Mouse (Mus musculus) intestine, postnatal 0 days (tissue): ENCODE measurements around the gene Cul3. TPM values are rescaled to one million over a fixed set of nuclear protein-coding genes. Genes with fewer than 3 reads are reported as not detected.

Experiments used
- ATAC-seq: fragments of 200-750 bp; cut with Nextera tagmentation; 2 replicates; pipeline ENCODE4 v1.8.0; 2017; ENCODE audit warnings: mild to moderate bottlenecking, moderate TSS enrichment, moderate library complexity
- H3K27ac ChIP-seq: fragments of 300-500 bp; sonication (generic); 2 replicates; pipeline ENCODE4 v1.5.1; 2014; ENCODE audit warnings: mild to moderate bottlenecking, low read depth, low read length, moderate library complexity
- H3K27me3 ChIP-seq: fragments of 300-500 bp; sonication (generic); replicated peaks from 2 replicates; pipeline ENCODE4 v1.6.1; 2014; ENCODE audit warnings: low read length, mixed read lengths; ENCODE audit not compliant: control insufficient read depth, insufficient read depth
- H3K36me3 ChIP-seq: fragments of 300-500 bp; sonication (generic); 2 replicates; pipeline ENCODE4 v1.6.1; 2014; ENCODE audit warnings: mild to moderate bottlenecking, moderate library complexity; ENCODE audit not compliant: control insufficient read depth, insufficient read depth
- H3K4me1 ChIP-seq: fragments of 300-500 bp; sonication (generic); replicated peaks from 2 replicates; pipeline ENCODE4 v1.6.1; 2014; ENCODE audit warnings: antibody characterized with exemption, low read length, mixed read lengths; ENCODE audit not compliant: control insufficient read depth, insufficient read depth
- H3K4me2 ChIP-seq: fragments of 300-500 bp; sonication (generic); replicated peaks from 2 replicates; pipeline ENCODE4 v1.6.1; 2014; ENCODE audit warnings: low read depth, mild to moderate bottlenecking, moderate library complexity
- H3K4me3 ChIP-seq: fragments of 300-500 bp; sonication (generic); 2 replicates; pipeline ENCODE4 v1.5.1; 2014; ENCODE audit warnings: low read depth, low read length
- H3K9ac ChIP-seq: fragments of 300-500 bp; sonication (generic); 2 replicates; pipeline ENCODE4 v1.6.1; 2014; ENCODE audit warnings: mild to moderate bottlenecking, low read depth, low read length
- H3K9me3 ChIP-seq: fragments of 300-500 bp; sonication (generic); 2 replicates; pipeline ENCODE4 v1.6.1; 2016; ENCODE audit warnings: mixed run types; ENCODE audit not compliant: control insufficient read depth
- CTCF ChIP-seq: sonication (generic); IDR thresholded peaks from 2 replicates; pipeline ENCODE4 v1.5.1; 2016; ENCODE audit warnings: low read depth, mild to moderate bottlenecking, control low read depth, antibody characterized with exemption, moderate library complexity
- WGBS: fragments of 180-500 bp; shearing (Covaris S2); extraction: QIAGEN DNeasy Blood & Tissue Kit; methylation state at CpG from one replicate; pipeline ENCODE4 v1.1.7; 2014; 5-methylcytosine and 5-hydroxymethylcytosine counted together
- polyA plus RNA-seq: library from polyadenylated mRNA; unstranded; fragments of >200 nt; fragmentation: Nextera tagmentation; extraction: Ambion mirVana; gene quantifications from 2 replicates; pipeline ENCODE4 v1.2.1, GENCODE M21; 2015

The Cul3 gene
- polyA plus RNA-seq, 1 experiment from 2014 or later: 31.8 TPM

GRCm38 (mm10) chr1:80236951-80237702 is 103.2 kb downstream of the Cul3 start:
- Histone ChIP-seq H3K4me1 (no peaks in the 10 kb centered on the region), H3K4me2 (no peak overlapping the region), H3K4me3 (no peak overlapping the region), H3K27me3 (no peaks in the 10 kb centered on the region), H3K36me3 (no peaks in the 10 kb centered on the region), H3K9ac (no peak overlapping the region), H3K27ac (no peak overlapping the region), H3K9me3 (no peaks in the 10 kb centered on the region)
- WGBS: 69% methylated on average over 11 of the region's 11 CpGs
- no peak for ATAC-seq
- no peak for TF ChIP-seq CTCF

- no peak overlapping the region for H3K27ac ChIP-seq
- H3K4me2 ChIP-seq: no peak overlapping the region
- H3K36me3 ChIP-seq: no peaks in the 10 kb centered on the region
- H3K27me3 ChIP-seq: no peaks in the 10 kb centered on the region
- H3K4me3 ChIP-seq: no peak overlapping the region
- no peak for TF ChIP-seq CTCF
- no peaks in the 10 kb centered on the region for H3K4me1 ChIP-seq
- ATAC-seq: no peak
- no peaks in the 10 kb centered on the region for H3K9me3 ChIP-seq
- 35% methylated on average over 1 of the region's 1 CpGs for WGBS
- H3K9ac ChIP-seq: no peak overlapping the region
These were observed 104.2 kb downstream of the Cul3 start for GRCm38 (mm10) chr1:80236126-80236525.

GRCm38 (mm10) chr1:80230612-80231011 is 109.7 kb downstream of the Cul3 start:
- no peaks in the 10 kb centered on the region for H3K9me3 ChIP-seq
- no peaks in the 10 kb centered on the region for H3K27me3 ChIP-seq
- H3K4me3 ChIP-seq: no peak overlapping the region
- ATAC-seq: no peak
- 64% methylated on average over 1 of the region's 1 CpGs for WGBS
- H3K4me1 ChIP-seq: no peaks in the 10 kb centered on the region
- no peak overlapping the region for H3K9ac ChIP-seq
- H3K36me3 ChIP-seq: no peaks in the 10 kb centered on the region
- peak; percentile 40 for TF ChIP-seq CTCF
- no peak overlapping the region for H3K27ac ChIP-seq
- H3K4me2 ChIP-seq: no peak overlapping the region

- no peak overlapping the region for H3K27ac ChIP-seq
- ATAC-seq: no peak
- H3K36me3 ChIP-seq: no peaks in the 10 kb centered on the region
- no peak overlapping the region for H3K9ac ChIP-seq
- no peaks in the 10 kb centered on the region for H3K9me3 ChIP-seq
- no peak overlapping the region for H3K4me2 ChIP-seq
- no peaks in the 10 kb centered on the region for H3K27me3 ChIP-seq
- no peak overlapping the region for H3K4me3 ChIP-seq
- no peak for TF ChIP-seq CTCF
- 47% methylated on average over 3 of the region's 3 CpGs for WGBS
- no peaks in the 10 kb centered on the region for H3K4me1 ChIP-seq
These were observed 115.4 kb downstream of the Cul3 start for GRCm38 (mm10) chr1:80224839-80225412.

GRCm38 (mm10) chr1:80221151-80221550 is 119.1 kb downstream of the Cul3 start:
- H3K4me2 ChIP-seq: no peak overlapping the region
- 62% methylated on average over 4 of the region's 4 CpGs for WGBS
- no peaks in the 10 kb centered on the region for H3K4me1 ChIP-seq
- no peak overlapping the region for H3K27ac ChIP-seq
- no peak for TF ChIP-seq CTCF
- no peak overlapping the region for H3K9ac ChIP-seq
- ATAC-seq: no peak
- no peaks in the 10 kb centered on the region for H3K9me3 ChIP-seq
- no peaks in the 10 kb centered on the region for H3K36me3 ChIP-seq
- H3K27me3 ChIP-seq: no peaks in the 10 kb centered on the region
- H3K4me3 ChIP-seq: no peak overlapping the region

- Histone ChIP-seq H3K4me3 (no peak within 1 kb of the TSS), H3K9ac (no peak within 1 kb of the TSS), H3K9me3 (no peaks in the 10 kb centered on the region), H3K36me3 (no peaks in the 10 kb centered on the region), H3K4me1 (no peaks in the 10 kb centered on the region), H3K27ac (no peak within 1 kb of the TSS), H3K4me2 (no peak within 1 kb of the TSS), H3K27me3 (no peaks in the 10 kb centered on the region)
- WGBS: 68% methylated on average over 6 of the region's 6 CpGs
- ATAC-seq: peak; percentile 22; the same call in 1 of the 2 replicates
- no peak for TF ChIP-seq CTCF
These were observed 122.0 kb downstream of the Cul3 start, which contains the start of gene Fam124b for GRCm38 (mm10) chr1:80218268-80218667. Gene Fam124b, minus strand, starts transcription at chr1:80218473.

Other genes with a start within 250 kb of the Cul3 start
- gene Fam124b, start 122.0 kb downstream of the Cul3 start, polyA plus RNA-seq: 0.07 and 0.14 TPM in 2 replicates
- gene Gm45261, start 121.0 kb upstream of the Cul3 start, polyA plus RNA-seq: not detected in 2 replicates